Mouse (Mus musculus) spleen, adult 2 months (tissue): ENCODE results near the gene Tmem109. TPM values are rescaled to one million over a fixed set of nuclear protein-coding genes. Genes with fewer than 3 reads are reported as not detected.

Source experiments
- DNase-seq, 2 experiments: peaks; one replicate each; pipeline versions ENCODE4 v3.0.0 to v3.0.0-alpha.2; 2012 to 2021; ENCODE audit warnings: low spot score in 2 of 2, low read depth in 1 of 2
- H3K27ac ChIP-seq: fragments of 200-500 bp; 2 replicates; pipeline ENCODE4 v1.5.1; 2012; ENCODE audit warnings: low read length, inconsistent platforms; ENCODE audit not compliant: insufficient read depth
- H3K27me3 ChIP-seq: fragments of 200-500 bp; 2 replicates; pipeline ENCODE4 v1.6.1; 2012; ENCODE audit warnings: mild to moderate bottlenecking, moderate library complexity, low read length, inconsistent platforms; ENCODE audit not compliant: control insufficient read depth, insufficient read depth
- H3K36me3 ChIP-seq: fragments of 200-500 bp; 2 replicates; pipeline ENCODE4 v1.6.1; 2012; ENCODE audit warnings: mild to moderate bottlenecking, low read length, inconsistent platforms; ENCODE audit not compliant: control insufficient read depth, insufficient read depth
- H3K4me1 ChIP-seq: fragments of 200-500 bp; 2 replicates; pipeline ENCODE4 v1.6.1; 2011; ENCODE audit warnings: inconsistent platforms; ENCODE audit not compliant: control insufficient read depth, insufficient read depth, insufficient read length
- H3K4me3 ChIP-seq: fragments of 200-500 bp; 2 replicates; pipeline ENCODE4 v1.5.1; 2011; ENCODE audit warnings: mild to moderate bottlenecking, inconsistent platforms; ENCODE audit not compliant: insufficient read depth, insufficient read length; ENCODE audit errors: extremely low read depth
- CTCF ChIP-seq: fragments of 200-500 bp; IDR thresholded peaks from 2 replicates; pipeline ENCODE4 v1.5.1; 2011; ENCODE audit warnings: mild to moderate bottlenecking, inconsistent platforms; ENCODE audit not compliant: insufficient read depth, insufficient read length, insufficient replicate concordance; ENCODE audit errors: extremely low read depth
- POLR2A ChIP-seq: fragments of 200-500 bp; IDR thresholded peaks from 2 replicates; pipeline ENCODE4 v1.6.1; 2011; ENCODE audit warnings: low read depth, low read length, inconsistent platforms
- WGBS: fragments of 180-500 bp; shearing (Covaris S2); methylation state at CpG from one replicate; pipeline ENCODE4 v1.1.7; 2018; 5-methylcytosine and 5-hydroxymethylcytosine counted together
- polyA plus RNA-seq: library from polyadenylated mRNA; depleted of rRNA; stranded (reverse); fragments of >200 nt; gene quantifications from 2 replicates; pipeline ENCODE4 v1.2.3, GENCODE M21; 2012

The Tmem109 gene
- polyA plus RNA-seq, 1 experiment = 45.8 TPM

DNA sequence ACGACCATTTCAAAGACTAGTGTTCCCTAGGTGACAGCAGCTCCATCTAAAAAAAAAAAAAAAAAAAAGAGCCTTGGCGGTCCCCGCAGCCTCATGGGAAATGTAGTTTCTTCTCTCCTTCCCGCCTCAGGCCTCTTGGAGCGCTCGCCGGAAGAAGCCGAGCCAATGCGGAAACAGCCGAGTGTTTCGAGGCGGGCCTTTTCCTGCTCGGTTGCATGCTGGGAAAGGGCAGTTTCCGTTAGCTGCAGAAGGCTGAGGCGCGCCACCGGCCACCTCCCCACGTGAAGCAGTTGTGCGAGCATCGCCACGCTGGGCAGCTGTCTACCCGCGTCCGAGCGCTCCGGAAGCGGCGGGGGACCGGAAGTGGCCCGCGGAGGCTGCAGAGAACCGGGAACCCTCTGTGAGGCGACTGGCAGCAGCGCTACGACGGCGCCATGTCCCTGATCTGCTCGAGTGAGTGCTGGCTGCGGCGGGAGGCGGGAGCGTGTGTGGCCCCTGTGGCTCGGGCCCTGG is 13.3 kb upstream of the Tmem109 start, which contains the start of gene Prpf19:
Gene Prpf19 (plus strand): TSS at position 216 of the 513 bp plus-strand sequence.
- Histone ChIP-seq H3K36me3 (peaks cover 12% of the 10 kb centered on the region), H3K27ac (peak within 1 kb of the TSS; percentile 87), H3K27me3 (no peaks in the 10 kb centered on the region), H3K4me1 (peaks cover 3% of the 10 kb centered on the region), H3K4me3 (peak within 1 kb of the TSS; percentile 97)
- WGBS = under 1% methylated on average over 43 of the region's 43 CpGs
- peak; percentile 90 to 97 for DNase-seq
- TF ChIP-seq POLR2A (peak; percentile 64), CTCF (no peak)

DNA sequence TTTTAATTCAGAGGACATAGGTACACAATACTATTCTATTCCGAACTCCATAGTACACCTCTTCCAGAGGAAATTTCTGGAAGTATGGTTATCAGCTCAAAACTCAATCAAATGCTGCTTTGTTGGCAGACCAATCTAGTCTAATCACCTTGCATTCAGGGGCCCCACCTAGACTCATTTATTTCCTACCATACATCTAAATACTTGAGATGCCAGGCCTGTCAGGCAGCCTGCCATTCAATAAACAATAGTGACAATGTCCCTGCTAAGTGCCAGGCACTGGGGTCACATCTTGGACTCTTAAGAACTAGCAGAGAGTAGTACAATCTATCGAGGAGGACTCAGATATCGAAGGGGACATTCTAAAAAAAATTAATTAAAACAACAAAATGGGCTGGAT is 10.4 kb upstream of the Tmem109 start:
- H3K36me3 ChIP-seq = no peaks in the 10 kb centered on the region
- H3K27ac ChIP-seq = no peak overlapping the region
- WGBS = 90% methylated on average over 3 of the region's 3 CpGs

DNA sequence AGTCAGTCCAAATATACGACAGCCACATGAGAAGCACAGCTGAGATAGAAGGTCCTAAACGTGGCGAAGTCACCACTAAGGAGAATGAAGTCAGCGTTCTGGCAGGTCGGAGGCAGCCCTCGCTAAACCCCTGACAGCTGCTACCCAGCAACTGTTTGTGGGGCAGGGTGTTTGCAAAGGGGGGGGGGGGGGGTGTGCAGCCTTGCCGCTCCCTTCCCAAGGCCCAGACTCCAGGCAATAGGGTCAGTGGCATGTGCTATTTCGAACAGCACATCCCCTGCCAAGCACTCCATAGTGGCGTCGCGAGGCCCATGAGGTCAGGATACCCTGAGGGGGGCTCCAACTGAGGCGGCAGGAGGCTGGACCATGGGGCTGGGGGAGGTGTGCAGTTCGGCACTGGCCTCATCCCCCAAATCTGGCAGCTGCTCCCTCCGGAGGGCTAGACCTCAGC is 801 bp downstream of the Tmem109 start:
- Histone ChIP-seq H3K4me1 (peaks cover 6% of the 10 kb centered on the region; the same call in 1 of the 2 replicates), H3K27me3 (no peaks in the 10 kb centered on the region), H3K27ac (peak overlapping the region; percentile 39; the same call in 1 of the 2 replicates), H3K36me3 (no peaks in the 10 kb centered on the region), H3K4me3 (peak overlapping the region; percentile 74)
- DNase-seq = no peak
- no peak for TF ChIP-seq CTCF
- no peak for TF ChIP-seq POLR2A
- WGBS = 2% methylated on average over 13 of the region's 14 CpGs

More for the DNA sequence above, 10.4 kb upstream of the Tmem109 start:
- Histone ChIP-seq H3K4me3 (no peak overlapping the region), H3K27me3 (no peaks in the 10 kb centered on the region), H3K4me1 (peaks cover 3% of the 10 kb centered on the region)
- DNase-seq = no peak
- TF ChIP-seq POLR2A = no peak
- no peak for TF ChIP-seq CTCF

DNA sequence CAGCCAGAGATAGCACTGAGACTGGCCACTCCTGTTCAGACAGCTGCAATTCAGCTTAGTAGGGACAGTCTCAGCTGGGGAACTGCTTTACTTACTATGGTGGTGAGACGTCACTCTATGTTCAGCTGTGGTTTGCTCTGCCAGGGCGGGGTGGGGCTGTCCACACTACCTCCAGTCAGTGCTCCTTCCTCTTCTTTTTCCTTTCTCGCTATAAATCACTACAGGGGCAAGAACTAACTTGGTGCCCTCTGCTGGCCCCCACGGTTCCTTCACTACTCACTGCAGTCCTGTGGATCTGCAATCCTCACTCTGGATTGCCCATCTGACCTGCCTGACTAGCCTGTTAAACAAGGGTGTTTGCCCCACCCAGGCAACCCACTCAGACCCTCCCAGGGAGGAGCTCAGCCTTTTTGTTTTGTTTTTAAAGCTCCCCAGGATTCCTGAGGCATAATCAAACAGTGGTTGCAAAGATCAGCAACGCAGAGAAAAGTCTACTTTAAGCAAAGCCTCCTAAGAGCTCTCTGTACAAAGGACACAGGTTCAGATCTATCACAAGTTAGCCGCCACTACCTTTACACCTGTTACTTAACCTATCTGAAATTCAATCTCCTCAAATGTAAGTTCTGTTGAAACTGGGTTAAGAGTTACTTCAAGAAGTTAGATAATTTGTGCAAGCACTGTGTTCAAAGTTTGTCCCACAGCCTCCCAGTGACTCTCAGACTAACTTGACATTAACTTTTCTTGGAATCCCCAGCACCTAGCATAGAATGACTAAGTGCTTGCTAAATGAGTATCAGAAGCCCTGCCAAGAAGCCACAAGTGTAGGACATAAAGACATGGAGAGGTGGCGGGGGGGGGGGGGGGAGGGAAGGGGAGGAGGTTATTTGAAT is 1.5 kb downstream of the Tmem109 start:
- H3K4me3 ChIP-seq = no peak overlapping the region
- peak; percentile 73 to 79 for DNase-seq
- no peak overlapping the region for H3K27ac ChIP-seq
- no peaks in the 10 kb centered on the region for H3K27me3 ChIP-seq
- 14% methylated on average over 7 of the region's 7 CpGs for WGBS
- peaks cover 6% of the 10 kb centered on the region; the same call in 1 of the 2 replicates for H3K4me1 ChIP-seq
- H3K36me3 ChIP-seq = no peaks in the 10 kb centered on the region
- TF ChIP-seq POLR2A (no peak), CTCF (peak; percentile 29; the same call in 1 of the 2 replicates)

DNA sequence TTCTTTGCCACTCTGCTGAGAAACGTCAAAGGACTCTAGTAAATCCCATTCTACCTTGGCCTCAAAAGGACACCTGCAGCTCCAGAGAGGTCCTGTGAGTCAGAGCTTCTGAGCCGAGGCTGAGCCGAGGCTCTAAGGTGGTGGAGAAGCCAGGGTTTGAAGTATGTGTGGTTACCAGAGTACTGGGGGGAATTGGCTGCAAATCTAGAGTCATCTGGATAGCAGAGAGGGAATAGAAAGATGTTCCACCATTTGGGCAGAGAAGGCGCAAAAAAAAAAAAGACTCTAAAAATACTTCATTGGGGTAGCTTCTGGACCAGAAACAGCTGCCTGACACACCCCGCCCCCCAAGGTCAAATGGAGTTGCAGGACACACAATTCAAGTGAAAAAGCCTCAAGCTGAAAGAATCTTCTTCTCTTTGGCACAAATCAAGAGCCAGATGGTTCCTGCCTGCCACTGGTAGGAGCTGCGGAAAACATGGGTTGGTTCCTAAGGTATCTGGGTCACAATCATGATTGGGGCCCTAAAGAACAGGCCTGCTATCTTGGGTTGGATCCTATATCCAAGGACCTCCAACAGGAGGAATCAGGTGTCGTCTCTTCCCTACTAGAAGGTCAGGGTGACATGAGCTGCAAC is 3.5 kb downstream of the Tmem109 start:
- DNase-seq = no peak
- no peak for TF ChIP-seq POLR2A
- TF ChIP-seq CTCF = no peak
- Histone ChIP-seq H3K27me3 (no peaks in the 10 kb centered on the region), H3K4me3 (no peak overlapping the region), H3K36me3 (peaks cover 9% of the 10 kb centered on the region), H3K27ac (no peak overlapping the region), H3K4me1 (peaks cover 6% of the 10 kb centered on the region; the same call in 1 of the 2 replicates)
- 88% methylated on average over 7 of the region's 7 CpGs for WGBS

DNA sequence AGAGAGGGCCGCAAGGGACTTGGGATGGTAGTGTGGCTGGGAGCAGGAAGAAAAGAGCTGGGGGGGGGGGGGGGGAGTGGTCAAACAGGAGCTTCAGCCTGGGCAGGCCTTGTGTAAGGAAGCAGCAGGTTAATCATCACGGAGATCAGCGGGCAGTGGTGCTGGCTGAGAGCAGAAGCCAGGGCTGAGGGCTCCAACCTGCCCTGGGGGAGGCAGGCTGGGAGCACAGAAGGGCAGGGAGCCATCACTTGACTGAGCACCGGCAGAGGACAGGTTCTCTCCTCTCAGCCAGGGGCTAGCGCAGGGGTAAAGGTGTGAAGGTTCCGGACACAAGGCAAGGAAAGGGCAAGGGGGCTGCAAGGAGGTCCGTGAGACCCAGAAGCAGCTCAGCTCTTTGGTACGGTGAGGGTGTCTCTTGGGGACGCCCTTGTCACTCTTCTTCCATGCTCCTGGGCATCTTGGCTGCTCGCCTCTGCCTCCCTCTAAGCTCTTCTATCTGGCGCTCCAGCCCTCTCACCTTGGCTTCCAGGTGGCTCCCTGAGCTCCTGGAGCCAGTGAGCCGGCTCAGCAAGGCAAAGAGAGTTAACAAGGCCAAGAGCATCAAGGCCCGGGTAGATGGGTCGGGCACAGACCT is 10.4 kb downstream of the Tmem109 start:
- Histone ChIP-seq H3K27me3 (peaks cover 3% of the 10 kb centered on the region), H3K27ac (no peak overlapping the region), H3K4me1 (peaks cover 7% of the 10 kb centered on the region), H3K4me3 (no peak overlapping the region), H3K36me3 (peaks cover 22% of the 10 kb centered on the region)
- DNase-seq = no peak
- 91% methylated on average over 14 of the region's 14 CpGs for WGBS
- TF ChIP-seq POLR2A = no peak
- no peak for TF ChIP-seq CTCF
